Mouse (Mus musculus) right cerebral cortex, postnatal 36 days (tissue): ENCODE measurements around the gene Zfp653.

Experiments
- DNase-seq, 2 experiments: peaks; one replicate each; pipeline ENCODE4 v3.0.0; 2022; ENCODE audit warnings: low spot score in 2 of 2, mixed read lengths in 1 of 2

Zfp653 gene

DNA sequence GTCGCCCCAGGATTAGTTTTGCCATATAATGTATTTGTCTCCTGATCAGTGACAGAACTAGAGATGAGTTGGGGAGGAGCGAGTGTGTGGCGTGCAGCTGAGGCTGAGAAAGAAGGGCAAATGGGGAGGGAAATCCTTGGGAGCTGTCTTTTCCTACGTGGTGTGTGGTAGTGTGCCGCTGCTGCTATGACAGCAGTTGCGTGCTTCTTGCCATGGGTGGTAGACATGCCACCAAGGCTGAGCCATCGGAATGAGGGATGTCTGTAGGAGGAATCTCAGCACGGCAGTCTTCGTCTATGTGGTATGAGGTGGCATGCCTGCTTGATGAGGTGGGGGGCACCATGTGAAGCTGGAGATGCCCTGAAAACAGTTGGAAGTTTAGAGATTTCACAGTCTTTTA is 40.8 kb downstream of the Zfp653 start:
- DNase-seq, result no peak

GRCm38 (mm10) chr9:22028467-22028866 is 42.7 kb downstream of the Zfp653 start:
- no peak for DNase-seq

GRCm38 (mm10) chr9:22024592-22024991 is 46.6 kb downstream of the Zfp653 start:
- no peak for DNase-seq

DNA sequence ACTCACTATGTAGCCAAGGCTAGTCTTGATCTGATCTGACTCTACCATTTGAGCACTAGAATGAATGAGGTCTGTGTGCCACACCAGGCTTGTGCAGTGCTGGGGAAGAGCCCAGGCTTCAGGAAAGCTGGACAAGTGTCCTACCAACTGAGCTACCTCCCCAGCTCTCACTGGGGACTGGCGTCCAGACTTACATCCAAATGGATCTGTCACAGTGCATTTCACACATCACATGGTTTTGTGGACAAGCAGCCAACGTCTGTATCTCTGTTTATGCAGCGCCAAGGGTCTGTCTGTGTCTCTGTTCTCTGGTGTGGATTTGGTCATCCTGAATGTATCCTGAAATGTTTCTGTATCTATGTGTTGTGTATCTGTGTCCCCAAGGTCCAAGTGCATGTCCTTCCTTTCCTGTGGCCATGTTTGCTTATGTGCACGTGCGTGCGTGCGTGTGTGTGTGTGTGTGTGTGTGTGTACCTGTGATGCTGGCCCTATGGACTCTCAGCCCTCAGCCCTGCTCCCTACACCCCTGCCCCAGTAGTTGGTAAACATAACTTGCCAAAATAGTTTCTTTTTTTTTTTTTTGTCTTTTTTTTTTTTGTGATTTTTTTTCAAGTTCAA is 53.9 kb downstream of the Zfp653 start:
- DNase-seq, result no peak

DNA sequence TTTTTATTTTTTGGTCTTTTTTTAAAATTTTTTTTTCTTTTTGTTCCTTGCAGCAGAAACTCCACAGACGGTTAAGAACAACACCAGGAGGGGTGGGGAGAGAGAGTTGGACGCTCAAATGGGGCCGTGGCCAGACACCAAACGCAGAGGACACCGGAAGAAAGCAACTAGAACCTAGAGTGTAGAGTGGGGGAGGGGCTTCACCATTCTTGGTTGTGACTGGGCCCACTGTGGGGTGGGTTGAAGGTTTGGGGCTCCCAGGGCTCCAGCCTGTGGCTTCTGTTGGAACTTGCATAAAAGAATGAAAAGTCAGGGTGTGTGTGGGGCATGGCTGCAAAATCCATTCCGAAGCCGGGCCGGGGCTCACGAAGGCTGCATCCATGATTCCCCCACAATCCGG is 54.9 kb downstream of the Zfp653 start:
- no peak for DNase-seq

GRCm38 (mm10) chr9:22012731-22013130 is 58.4 kb downstream of the Zfp653 start:
- no peak for DNase-seq

DNA sequence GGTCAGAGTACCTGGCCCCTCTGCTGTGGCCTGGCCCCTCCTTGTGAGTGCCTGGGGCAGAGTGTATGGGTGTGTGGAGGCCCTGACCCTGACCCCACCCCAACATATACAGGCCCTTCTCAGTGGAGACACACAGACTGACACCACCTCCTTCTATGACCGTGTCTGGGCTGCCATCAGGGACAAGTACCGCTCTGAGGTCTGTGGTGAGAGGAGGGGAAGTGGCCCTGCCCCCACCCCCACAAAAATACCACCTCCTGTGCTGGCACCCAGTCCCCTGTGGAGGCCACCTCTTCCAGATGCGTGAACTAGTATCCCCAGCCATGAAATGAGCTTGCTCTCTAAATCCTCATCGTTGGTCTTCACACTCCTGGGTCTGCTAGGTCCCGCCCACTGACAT is 60.1 kb downstream of the Zfp653 start:
- no peak for DNase-seq
